Mouse (Mus musculus): ENCODE measurements around the gene Irf4.

The Irf4 gene

DNA sequence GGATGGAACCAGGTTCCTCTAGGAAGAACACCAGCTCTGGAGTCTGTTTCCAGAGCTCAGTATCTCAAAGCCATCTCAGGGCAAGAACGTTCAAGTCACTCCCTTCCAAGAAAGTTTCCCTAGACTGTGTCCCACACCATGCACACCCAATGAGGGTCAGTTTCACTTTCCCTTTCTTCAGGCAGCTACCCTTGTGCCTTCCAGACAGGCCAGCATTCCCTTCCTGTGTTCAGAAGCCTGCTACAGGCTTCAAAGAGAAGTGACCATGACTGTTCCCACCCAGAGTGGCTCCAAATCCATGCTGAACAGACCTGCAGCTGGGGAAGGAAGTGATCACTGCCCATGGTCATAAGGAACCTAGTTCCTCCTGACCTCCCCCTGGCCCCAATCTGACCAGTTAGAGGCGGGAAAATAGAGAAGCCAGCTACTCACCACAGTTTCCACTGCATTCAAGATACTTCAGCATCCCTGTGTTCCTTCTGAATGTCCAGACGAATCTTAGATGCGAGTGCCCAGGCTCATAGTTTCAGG is 10.7 kb upstream of the Irf4 start:
- no peak for DNase-seq (ENCODE audit: low spot score)

GRCm38 (mm10) chr13:30741172-30741571 is 7.9 kb upstream of the Irf4 start:
- DNase-seq (ENCODE audit: low spot score), result no peak

DNA sequence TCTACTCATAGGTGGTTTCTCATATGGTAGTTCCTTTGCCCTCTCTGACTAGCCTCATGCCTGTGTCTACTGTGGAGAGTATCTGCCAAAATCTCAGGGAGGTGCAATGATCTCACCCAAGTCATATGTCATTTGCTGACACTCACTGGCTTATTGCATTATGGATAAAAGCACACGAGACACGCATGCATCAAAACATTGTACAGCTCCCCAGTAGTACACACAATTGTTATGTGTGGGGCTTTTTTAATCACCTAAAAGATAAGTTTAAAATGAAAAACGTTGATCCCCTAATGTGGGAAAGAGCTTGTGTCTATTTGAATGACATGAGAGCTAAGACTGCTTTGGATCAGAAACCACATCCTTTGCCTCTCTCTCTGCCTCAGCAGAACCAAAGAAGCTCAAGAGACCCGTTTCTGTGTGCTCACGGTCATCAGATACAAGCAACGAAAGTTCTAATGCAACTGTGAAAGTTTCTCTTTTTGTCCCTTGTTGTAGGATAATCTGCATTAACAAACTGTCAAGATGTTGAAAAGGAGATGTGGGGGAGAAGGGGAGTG is 6.5 kb upstream of the Irf4 start:
- no peak for DNase-seq (ENCODE audit: low spot score)

- no peak for DNase-seq (ENCODE audit: low spot score)
Measured at GRCm38 (mm10) chr13:30745121-30745520, 3.9 kb upstream of the Irf4 start.

DNA sequence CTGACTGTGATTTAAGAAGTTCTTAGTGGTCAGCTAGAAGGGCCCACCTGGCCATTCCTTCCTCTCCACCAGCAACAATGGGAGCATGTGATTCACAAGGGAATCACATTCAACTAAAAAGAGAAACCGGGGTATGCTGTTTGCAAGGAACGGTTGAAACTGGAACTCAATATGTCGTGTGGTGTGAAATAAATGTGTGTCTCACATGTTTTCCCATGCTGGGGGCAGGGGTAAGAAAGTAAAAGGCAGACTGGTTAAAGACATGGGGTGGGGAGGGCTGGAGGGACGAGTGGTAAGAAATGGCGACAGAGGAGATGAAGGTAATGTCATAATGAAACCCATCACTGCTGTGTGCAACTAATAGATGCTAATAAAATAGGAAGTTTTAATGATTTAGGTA is 2.0 kb upstream of the Irf4 start:
- no peak for DNase-seq (ENCODE audit: low spot score)

DNA sequence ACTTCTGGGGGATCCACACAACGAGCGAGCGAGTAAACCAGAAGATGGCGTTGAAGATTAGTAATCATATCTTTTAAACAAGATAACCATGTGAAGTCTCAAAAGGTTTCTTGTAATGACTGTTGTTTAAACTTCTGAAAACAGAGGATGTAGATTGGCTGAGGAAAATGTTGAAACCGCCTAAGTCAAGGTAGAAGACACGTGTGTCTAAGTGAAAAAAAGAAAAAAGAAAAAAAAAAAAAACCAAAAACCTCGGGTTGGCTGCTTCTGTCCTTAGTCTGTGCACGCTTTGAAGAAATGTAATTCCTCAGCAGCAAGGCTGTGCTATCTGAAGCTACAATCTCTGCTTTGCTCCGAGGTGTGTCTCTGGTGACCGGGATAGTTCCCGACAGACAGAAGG is 1.5 kb upstream of the Irf4 start:
- DNase-seq (ENCODE audit: low spot score), result no peak

GRCm38 (mm10) chr13:30748321-30748720 is 705 bp upstream of the Irf4 start:
- DNase-seq (ENCODE audit: low spot score), result no peak

DNA sequence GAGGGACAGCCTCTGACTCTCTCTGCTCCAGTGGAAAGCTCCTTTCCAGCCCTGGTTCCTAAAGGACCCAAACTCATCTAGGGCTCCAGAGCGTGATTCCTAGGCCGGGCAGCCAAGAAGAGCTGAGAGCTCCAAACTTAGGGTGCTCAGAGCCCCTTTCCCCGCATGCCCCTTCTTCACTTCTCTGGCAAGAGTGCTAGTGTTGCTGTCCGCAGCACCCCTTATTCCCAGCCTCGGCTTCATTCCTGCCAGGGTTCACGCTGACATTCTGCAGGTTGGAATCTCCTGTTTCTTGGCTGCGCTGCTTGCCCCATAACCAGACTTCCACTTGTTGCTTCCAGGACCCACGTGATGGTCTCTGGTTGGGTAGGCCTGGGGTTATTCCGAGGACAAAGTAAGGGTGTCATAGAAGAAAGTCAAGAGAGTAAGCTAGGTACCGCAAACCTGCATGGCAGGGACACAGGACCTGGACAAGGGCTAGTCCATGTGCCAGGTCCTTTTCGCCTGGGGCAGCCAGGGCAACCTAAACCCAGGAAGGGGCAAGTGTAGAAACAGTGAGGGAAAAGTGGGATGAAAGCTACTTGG is 623 bp downstream of the Irf4 start:
- no peak for DNase-seq (ENCODE audit: low spot score)

- no peak for DNase-seq (ENCODE audit: low spot score)
Measured at GRCm38 (mm10) chr13:30750461-30751303, 1.7 kb downstream of the Irf4 start.

- DNase-seq (ENCODE audit: low spot score), result no peak
Measured at GRCm38 (mm10) chr13:30751304-30751580, 2.2 kb downstream of the Irf4 start.

DNA sequence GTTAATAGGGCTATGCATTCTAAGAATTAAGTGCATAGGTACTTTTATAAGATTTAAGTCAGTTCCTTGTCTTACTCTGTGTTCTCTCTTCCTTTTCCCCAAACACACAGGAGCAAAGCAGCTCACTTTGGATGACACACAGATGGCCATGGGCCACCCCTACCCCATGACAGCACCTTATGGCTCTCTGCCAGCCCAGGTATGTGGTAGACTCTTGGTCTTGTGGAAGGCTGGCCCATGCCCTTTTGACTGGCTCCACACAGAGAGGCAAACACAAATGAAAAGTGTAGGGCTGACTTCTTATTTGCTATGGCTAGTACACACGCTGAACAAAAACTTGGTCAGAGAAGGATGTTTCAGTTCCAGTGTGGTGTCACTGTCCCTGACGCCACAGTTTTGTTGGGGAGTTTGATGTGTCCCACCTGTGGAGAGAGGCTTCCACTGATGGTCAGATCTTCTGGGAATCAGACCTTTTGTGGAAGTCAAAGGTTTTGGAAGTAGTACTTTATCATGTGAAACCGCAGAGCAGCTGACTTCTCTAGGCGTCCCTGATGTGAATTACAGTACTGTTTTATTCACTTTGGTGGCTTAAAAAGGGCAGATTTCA is 3.7 kb downstream of the Irf4 start:
- DNase-seq (ENCODE audit: low spot score), result no peak

DNA sequence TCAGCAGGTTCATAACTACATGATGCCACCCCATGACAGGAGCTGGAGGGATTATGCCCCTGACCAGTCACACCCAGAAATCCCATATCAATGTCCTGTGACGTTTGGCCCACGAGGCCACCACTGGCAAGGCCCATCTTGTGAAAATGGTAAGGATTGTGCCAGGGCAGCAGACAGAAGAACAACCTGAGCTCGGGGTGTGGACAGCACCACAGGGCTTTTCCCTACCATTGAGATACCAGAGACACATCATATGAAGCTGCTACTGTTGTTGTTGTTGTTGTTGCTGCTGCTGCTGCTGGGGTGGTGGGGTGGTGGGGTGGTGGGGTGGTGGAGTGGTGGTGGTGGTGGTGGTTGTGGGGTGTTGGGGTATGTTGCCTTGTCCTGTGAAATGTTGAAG is 4.4 kb downstream of the Irf4 start:
- DNase-seq (ENCODE audit: low spot score), result no peak

DNA sequence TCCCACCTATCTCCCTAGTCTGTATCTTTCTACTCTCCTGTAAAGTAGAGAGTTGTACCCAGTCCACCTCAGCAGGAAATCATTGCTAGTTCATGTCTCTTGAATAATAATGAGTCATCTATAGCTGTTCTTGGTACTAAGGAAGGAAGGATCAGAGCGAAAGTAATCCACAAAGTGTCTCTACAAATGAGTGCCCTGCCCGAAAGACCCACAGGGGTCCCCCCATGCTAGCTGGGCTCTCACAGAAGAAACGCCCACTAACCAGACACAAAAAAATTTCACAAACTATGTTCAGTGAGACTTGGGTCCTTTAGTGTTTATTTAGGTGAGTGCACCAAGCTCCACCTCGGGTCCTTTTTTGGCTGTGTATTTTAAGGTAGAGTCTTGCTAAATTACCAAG is 5.0 kb downstream of the Irf4 start:
- DNase-seq (ENCODE audit: low spot score), result no peak

DNA sequence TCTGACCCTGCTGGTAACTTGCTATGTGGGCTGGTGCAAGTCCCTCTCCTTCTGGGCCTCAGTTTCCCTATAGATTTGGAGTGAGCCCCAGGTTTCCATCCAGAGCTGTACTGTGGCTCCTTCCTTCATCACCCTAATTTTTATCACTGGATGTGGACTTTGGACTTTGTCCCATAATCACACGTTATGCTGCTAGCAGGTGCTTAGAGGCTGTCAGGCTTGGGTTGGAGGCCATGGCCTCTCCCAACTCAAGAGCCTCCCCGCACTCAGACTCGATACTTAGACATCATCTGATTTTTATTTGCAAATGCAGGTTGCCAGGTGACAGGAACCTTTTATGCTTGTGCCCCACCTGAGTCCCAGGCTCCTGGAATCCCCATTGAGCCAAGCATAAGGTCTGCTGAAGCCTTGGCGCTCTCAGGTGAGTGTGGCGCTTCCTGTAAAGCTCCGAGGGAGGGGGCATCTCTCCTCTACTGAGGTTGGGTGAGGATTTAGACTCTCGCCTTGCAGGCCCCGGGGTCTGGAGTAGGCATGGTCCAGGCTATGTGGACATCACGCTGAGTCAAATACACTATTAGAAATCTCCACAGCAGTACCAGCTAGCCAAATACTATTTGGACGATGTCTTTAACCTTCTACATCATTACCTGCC is 5.9 kb downstream of the Irf4 start:
- DNase-seq (ENCODE audit: low spot score), result no peak

- no peak for DNase-seq (ENCODE audit: low spot score)
Measured at GRCm38 (mm10) chr13:30755577-30755976, 6.6 kb downstream of the Irf4 start.

DNA sequence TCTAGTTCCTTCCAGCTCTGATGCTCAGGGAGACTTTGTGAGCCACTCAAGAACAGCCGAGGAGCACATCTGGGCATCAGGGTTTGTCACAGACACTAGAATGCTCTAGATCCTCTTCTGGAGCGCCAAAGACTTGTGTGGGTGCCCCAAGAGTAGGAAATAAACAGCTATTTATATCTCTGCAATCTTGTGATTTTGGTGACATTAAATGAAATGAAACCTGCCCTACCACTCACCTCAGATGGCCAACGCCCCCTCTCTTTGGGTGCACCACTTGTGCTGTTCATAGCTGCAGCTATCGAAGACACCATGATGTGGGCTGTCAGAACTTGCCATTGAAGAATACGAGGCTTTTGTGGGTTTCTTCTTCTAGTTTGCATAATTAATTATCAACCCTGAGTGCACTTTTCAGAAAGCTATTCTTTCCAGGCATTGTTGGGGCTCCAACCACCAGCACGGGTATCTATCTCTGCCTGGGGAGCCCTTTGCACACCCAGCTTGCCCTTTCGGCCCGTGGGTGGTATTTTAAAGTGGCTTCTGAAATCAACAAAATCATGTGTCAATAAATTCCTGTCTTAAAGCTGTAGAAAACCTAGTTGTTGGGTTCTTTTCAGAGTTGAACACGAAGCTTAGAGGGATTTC is 7.1 kb downstream of the Irf4 start:
- no peak for DNase-seq (ENCODE audit: low spot score)

DNA sequence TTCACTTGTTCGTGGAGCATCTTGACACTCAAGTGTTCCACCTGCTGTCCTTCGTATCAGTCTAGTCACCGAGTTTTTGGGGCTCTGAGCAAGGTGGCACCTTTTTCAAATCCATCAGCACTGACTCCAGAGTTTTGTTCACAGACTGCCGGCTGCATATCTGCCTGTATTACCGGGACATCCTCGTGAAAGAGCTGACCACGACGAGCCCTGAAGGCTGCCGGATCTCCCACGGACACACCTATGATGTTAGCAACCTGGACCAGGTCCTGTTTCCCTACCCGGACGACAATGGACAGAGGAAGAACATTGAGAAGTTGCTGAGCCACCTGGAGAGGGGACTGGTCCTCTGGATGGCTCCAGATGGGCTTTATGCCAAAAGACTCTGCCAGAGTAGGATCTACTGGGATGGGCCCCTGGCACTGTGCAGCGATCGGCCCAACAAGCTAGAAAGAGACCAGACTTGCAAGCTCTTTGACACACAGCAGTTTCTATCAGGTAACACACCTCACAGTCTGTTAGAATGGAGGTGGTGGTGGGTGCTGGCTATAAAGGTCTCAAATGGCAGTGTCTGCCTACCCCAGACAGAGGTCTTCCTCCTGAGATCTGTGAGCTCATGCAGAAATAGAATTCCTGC is 8.4 kb downstream of the Irf4 start:
- DNase-seq (ENCODE audit: low spot score), result no peak

DNA sequence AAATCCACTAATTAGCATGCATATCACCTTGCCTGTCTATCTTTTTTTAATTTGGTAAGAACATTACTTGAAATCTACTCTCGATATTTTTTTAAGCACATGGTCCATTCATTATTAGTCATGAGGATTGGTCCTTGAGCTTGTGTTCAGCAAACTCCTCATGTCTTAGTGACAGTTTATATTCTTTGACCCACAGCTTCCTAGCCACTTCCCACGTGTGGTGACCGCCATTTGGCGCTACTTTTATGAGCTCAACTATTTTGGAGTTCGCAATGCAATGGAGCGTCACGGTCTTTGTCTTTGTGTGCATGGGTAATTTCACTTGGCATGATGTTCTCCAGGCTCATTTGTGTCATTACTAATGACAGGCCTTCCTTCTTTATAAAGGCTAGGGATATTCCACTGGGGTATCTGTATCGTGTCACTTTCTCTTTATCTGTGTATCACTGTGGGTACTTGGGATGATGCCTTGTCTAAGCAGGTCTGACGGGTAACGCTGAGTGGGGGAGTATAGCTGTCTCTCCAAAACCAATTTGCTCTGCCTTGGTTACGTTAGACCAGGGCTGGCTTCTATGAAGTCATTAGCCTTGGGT is 9.9 kb downstream of the Irf4 start:
- DNase-seq (ENCODE audit: low spot score), result no peak

GRCm38 (mm10) chr13:30760374-30761090 is 11.5 kb downstream of the Irf4 start:
- DNase-seq (ENCODE audit: low spot score), result no peak

- no peak for DNase-seq (ENCODE audit: low spot score)
Measured at GRCm38 (mm10) chr13:30761151-30761631, 12.2 kb downstream of the Irf4 start.

All from testis, postnatal 14 days (tissue).